Mouse (Mus musculus) lung, postnatal 0 days (tissue): ENCODE data around the gene Plekha1. TPM values are rescaled to one million over a fixed set of nuclear protein-coding genes. Genes with fewer than 3 reads are reported as not detected.

ENCODE experiments used
- ATAC-seq: fragments of 200-750 bp; cut with Nextera tagmentation; 2 replicates; pipeline ENCODE4 v1.8.0; 2017; ENCODE audit warnings: moderate library complexity
- DNase-seq: peaks from one replicate; pipeline ENCODE4 v3.0.0-alpha.2; 2016; ENCODE audit warnings: low spot score
- H3K27ac ChIP-seq: fragments of 300-500 bp; sonication (generic); 2 replicates; pipeline ENCODE4 v1.5.1; 2014; ENCODE audit warnings: antibody characterized with exemption, mild to moderate bottlenecking, low read length, mixed read lengths
- H3K27me3 ChIP-seq: fragments of 300-500 bp; sonication (generic); replicated peaks from 2 replicates; pipeline ENCODE4 v1.6.1; 2014; ENCODE audit warnings: low read length, mixed read lengths; ENCODE audit not compliant: insufficient read depth
- H3K36me3 ChIP-seq: fragments of 300-500 bp; sonication (generic); 2 replicates; pipeline ENCODE4 v1.6.1; 2014; ENCODE audit warnings: low read length, mixed read lengths; ENCODE audit not compliant: insufficient read depth
- H3K4me1 ChIP-seq: fragments of 300-500 bp; sonication (generic); 2 replicates; pipeline ENCODE4 v1.6.1; 2014; ENCODE audit warnings: antibody characterized with exemption, low read depth, low read length, mixed read lengths; ENCODE audit not compliant: insufficient read depth
- H3K4me2 ChIP-seq: fragments of 300-500 bp; sonication (generic); replicated peaks from 2 replicates; pipeline ENCODE4 v1.6.1; 2014; ENCODE audit warnings: low read depth, mild to moderate bottlenecking, low read length, moderate library complexity, mixed read lengths
- H3K4me3 ChIP-seq: fragments of 300-500 bp; sonication (generic); 2 replicates; pipeline ENCODE4 v1.5.1; 2014; ENCODE audit warnings: low read depth, low read length
- H3K9ac ChIP-seq: fragments of 300-500 bp; sonication (generic); replicated peaks from 2 replicates; pipeline ENCODE4 v1.6.1; 2014; ENCODE audit warnings: low read depth, mild to moderate bottlenecking
- H3K9me3 ChIP-seq: fragments of 300-500 bp; sonication (generic); 2 replicates; pipeline ENCODE4 v1.6.1; 2016; ENCODE audit warnings: low read length, mixed read lengths
- CTCF ChIP-seq: IDR thresholded peaks from 2 replicates; pipeline ENCODE4 v1.5.1; 2016; ENCODE audit warnings: antibody characterized with exemption, mild to moderate bottlenecking
- EP300 ChIP-seq: IDR thresholded peaks from 2 replicates; pipeline ENCODE4 v1.6.1; 2016; ENCODE audit warnings: antibody characterized with exemption, mild to moderate bottlenecking, control low read depth
- WGBS: fragments of 180-500 bp; shearing (Covaris S2); extraction: QIAGEN DNeasy Blood & Tissue Kit; methylation state at CpG from one replicate; pipeline ENCODE4 v1.1.7; 2014; 5-methylcytosine and 5-hydroxymethylcytosine counted together
- polyA plus RNA-seq: library from polyadenylated mRNA; unstranded; fragments of >200 nt; fragmentation: Nextera tagmentation; extraction: Ambion mirVana; gene quantifications from 2 replicates; pipeline ENCODE4 v1.2.1, GENCODE M21; 2015

Plekha1 gene
- polyA plus RNA-seq, 1 experiment from 2014 or later: 74.5 TPM

DNA sequence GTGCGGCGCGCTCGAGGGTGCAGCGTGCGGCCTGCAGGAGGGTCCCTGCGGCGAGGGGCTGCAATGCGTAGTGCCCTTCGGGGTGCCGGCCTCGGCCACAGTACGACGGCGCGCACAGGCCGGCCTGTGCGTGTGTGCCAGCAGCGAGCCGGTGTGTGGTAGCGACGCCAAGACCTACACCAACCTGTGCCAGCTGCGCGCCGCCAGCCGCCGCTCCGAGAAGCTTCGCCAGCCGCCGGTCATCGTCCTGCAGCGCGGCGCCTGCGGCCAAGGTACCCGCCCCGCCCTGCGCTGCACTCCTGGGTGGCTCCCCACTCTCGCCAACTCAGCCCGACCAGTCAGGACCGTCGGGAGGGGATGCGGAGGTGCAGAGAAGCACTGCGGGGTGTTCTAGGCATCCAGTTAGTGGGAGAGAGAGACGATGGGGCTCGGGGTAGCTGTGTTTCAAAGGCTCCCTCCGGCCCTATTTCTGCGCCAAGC, 71.0 kb downstream of the Plekha1 start:
- Histone ChIP-seq H3K36me3 (no peaks in the 10 kb centered on the region), H3K27ac (no peak overlapping the region), H3K27me3 (peaks cover 34% of the 10 kb centered on the region; the same call in 1 of the 2 replicates), H3K4me2 (peak overlapping the region; percentile 80), H3K4me1 (peaks cover 7% of the 10 kb centered on the region; the same call in 1 of the 2 replicates), H3K4me3 (peak overlapping the region; percentile 49), H3K9ac (peak overlapping the region; percentile 19; the same call in 1 of the 2 replicates), H3K9me3 (no peaks in the 10 kb centered on the region)
- WGBS: 3% methylated on average over 43 of the region's 49 CpGs
- DNase-seq (peak; percentile 46), ATAC-seq (peak; percentile 57)
- no peak for TF ChIP-seq CTCF
- TF ChIP-seq EP300: no peak

DNA sequence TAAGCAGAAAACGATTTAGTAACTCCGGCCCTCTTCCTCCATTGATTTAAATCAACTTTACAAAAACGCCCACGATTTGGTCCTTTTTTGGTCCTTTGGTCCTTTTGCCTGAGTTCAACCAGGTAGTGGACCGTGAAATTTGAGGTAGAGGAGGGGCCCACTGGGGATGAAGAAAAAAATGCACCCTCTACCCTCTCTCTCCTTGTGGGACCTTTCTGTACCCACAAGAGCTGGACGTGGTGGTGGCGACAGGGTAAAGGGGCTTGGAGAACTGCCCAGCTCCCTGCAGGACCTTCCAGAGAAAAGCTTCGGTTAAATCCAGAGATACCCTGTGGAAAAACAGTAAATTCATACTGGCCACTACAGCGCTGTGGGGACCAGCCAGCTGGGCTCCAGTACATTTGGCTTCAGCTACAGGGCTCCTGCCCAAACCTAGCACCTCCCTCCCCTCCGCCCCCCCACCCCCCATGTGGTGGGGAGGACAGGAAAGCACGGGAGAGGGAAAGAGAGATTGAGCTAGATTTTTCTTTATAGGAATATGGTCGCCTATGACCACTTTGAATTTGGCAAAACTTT, 71.8 kb downstream of the Plekha1 start:
- ATAC-seq (no peak), DNase-seq (no peak)
- H3K27ac ChIP-seq: no peak overlapping the region
- H3K27me3 ChIP-seq: peaks cover 34% of the 10 kb centered on the region; the same call in 1 of the 2 replicates
- 22% methylated on average over 12 of the region's 12 CpGs for WGBS
- peak overlapping the region; percentile 80; the same call in 1 of the 2 replicates for H3K4me2 ChIP-seq
- no peaks in the 10 kb centered on the region for H3K36me3 ChIP-seq
- H3K4me3 ChIP-seq: peak overlapping the region; percentile 49; the same call in 1 of the 2 replicates
- no peak overlapping the region for H3K9ac ChIP-seq
- peaks cover 7% of the 10 kb centered on the region; the same call in 1 of the 2 replicates for H3K4me1 ChIP-seq
- TF ChIP-seq CTCF (no peak), EP300 (no peak)
- no peaks in the 10 kb centered on the region for H3K9me3 ChIP-seq

GRCm38 (mm10) chr7:130938005-130938404, 72.4 kb downstream of the Plekha1 start:
- Histone ChIP-seq H3K9me3 (no peaks in the 10 kb centered on the region), H3K9ac (no peak overlapping the region), H3K4me3 (no peak overlapping the region), H3K36me3 (no peaks in the 10 kb centered on the region), H3K4me1 (peaks cover 7% of the 10 kb centered on the region; the same call in 1 of the 2 replicates), H3K27me3 (peaks cover 34% of the 10 kb centered on the region; the same call in 1 of the 2 replicates), H3K27ac (no peak overlapping the region), H3K4me2 (no peak overlapping the region)
- no peak for TF ChIP-seq CTCF
- TF ChIP-seq EP300: no peak
- ATAC-seq: no peak
- no peak for DNase-seq
- 51% methylated on average over 4 of the region's 4 CpGs for WGBS

- H3K9ac ChIP-seq: no peak overlapping the region
- no peak overlapping the region for H3K4me3 ChIP-seq
- H3K4me1 ChIP-seq: peaks cover 7% of the 10 kb centered on the region; the same call in 1 of the 2 replicates
- no peak for DNase-seq
- H3K4me2 ChIP-seq: no peak overlapping the region
- TF ChIP-seq EP300: no peak
- H3K27ac ChIP-seq: no peak overlapping the region
- no peaks in the 10 kb centered on the region for H3K9me3 ChIP-seq
- peaks cover 30% of the 10 kb centered on the region; the same call in 1 of the 2 replicates for H3K27me3 ChIP-seq
- no peak for ATAC-seq
- WGBS: 89% methylated on average over 8 of the region's 8 CpGs
- no peaks in the 10 kb centered on the region for H3K36me3 ChIP-seq
Observed at GRCm38 (mm10) chr7:130938896-130939295, 73.3 kb downstream of the Plekha1 start.

- TF ChIP-seq CTCF: no peak
- no peak for TF ChIP-seq EP300
- Histone ChIP-seq H3K9me3 (no peaks in the 10 kb centered on the region), H3K36me3 (no peaks in the 10 kb centered on the region), H3K9ac (no peak overlapping the region), H3K4me1 (0 out of 2 replicates have a peak, but pooled peaks cover 3% of the 10 kb centered on the region), H3K27me3 (peaks cover 18% of the 10 kb centered on the region; the same call in 1 of the 2 replicates), H3K4me2 (no peak overlapping the region), H3K27ac (no peak overlapping the region), H3K4me3 (no peak overlapping the region)
- ATAC-seq (no peak), DNase-seq (no peak)
- WGBS: 65% methylated on average over 8 of the region's 8 CpGs
Observed at GRCm38 (mm10) chr7:130940733-130941132, 75.2 kb downstream of the Plekha1 start.

- DNase-seq (peak; percentile 86), ATAC-seq (peak; percentile 64)
- 73% methylated on average over 9 of the region's 9 CpGs for WGBS
- H3K4me2 ChIP-seq: no peak overlapping the region
- H3K27ac ChIP-seq: no peak overlapping the region
- H3K4me3 ChIP-seq: no peak overlapping the region
- H3K4me1 ChIP-seq: no peaks in the 10 kb centered on the region
- no peaks in the 10 kb centered on the region for H3K36me3 ChIP-seq
- no peaks in the 10 kb centered on the region for H3K27me3 ChIP-seq
- TF ChIP-seq EP300 (peak; percentile 43), CTCF (no peak)
- no peaks in the 10 kb centered on the region for H3K9me3 ChIP-seq
- no peak overlapping the region for H3K9ac ChIP-seq
Observed at GRCm38 (mm10) chr7:130943280-130943895, 77.8 kb downstream of the Plekha1 start.
